Mouse (Mus musculus): ENCODE data around the gene Ctsa.

GRCm38 (mm10) chr2:164832032-164832747 is 483 bp upstream of the Ctsa start:
- TF ChIP-seq GATA1 (IDR thresholded peaks at IDR 0.05; ENCODE audit: low read length), result no peak
- no peak for TF ChIP-seq TAL1 (IDR thresholded peaks at IDR 0.05; ENCODE audit: low read length)

All from erythroblast, embryonic 14.5 days (primary cell).